Mouse (Mus musculus) kidney, adult 2 months (tissue): ENCODE data around the gene Ifitm10.

Experiments used
- CTCF ChIP-seq: fragments of 200-500 bp; conservative IDR thresholded peaks from 2 replicates; pipeline ENCODE4 v1.5.1; 2011; ENCODE audit warnings: low read depth, mild to moderate bottlenecking, control low read depth, low read length, moderate library complexity, mixed read lengths; ENCODE audit not compliant: insufficient read depth, insufficient read length
- POLR2A ChIP-seq: fragments of 200-500 bp; IDR thresholded peaks from one replicate; pipeline ENCODE4 v1.6.1; 2011; ENCODE audit warnings: low read depth, low read length, control low read depth

DNA sequence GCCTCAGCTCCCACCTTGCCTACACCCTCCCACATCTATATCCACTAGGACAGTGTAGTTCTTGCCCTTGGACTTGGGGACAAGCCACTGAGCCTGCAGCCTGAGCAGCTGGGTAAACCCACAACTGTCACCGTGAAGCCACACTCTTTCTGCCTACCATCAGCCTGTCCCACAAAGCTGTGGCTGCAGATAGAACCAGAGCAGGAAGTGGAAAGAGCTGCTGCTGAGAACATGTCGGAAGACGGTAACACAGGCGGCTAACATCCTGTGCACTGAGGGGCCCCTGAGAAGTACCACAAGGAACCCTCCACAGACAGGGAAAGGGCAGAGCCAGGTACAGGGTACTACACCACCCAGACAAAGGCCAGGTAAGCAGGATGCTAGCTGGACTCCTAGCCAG lies 7.6 kb upstream of the Ifitm10 start:
- no peak for TF ChIP-seq CTCF
- TF ChIP-seq POLR2A: no peak
